Mouse (Mus musculus): ENCODE data around the gene Orm2. TPM values are rescaled to one million over a fixed set of nuclear protein-coding genes. Genes with fewer than 3 reads are reported as not detected.
A peak's percentile ranks its signal among the peaks of the same experiment; 100 is the strongest.

Orm2 gene
- polyA plus RNA-seq, 1 experiment from 2014 or later = not detected

DNA sequence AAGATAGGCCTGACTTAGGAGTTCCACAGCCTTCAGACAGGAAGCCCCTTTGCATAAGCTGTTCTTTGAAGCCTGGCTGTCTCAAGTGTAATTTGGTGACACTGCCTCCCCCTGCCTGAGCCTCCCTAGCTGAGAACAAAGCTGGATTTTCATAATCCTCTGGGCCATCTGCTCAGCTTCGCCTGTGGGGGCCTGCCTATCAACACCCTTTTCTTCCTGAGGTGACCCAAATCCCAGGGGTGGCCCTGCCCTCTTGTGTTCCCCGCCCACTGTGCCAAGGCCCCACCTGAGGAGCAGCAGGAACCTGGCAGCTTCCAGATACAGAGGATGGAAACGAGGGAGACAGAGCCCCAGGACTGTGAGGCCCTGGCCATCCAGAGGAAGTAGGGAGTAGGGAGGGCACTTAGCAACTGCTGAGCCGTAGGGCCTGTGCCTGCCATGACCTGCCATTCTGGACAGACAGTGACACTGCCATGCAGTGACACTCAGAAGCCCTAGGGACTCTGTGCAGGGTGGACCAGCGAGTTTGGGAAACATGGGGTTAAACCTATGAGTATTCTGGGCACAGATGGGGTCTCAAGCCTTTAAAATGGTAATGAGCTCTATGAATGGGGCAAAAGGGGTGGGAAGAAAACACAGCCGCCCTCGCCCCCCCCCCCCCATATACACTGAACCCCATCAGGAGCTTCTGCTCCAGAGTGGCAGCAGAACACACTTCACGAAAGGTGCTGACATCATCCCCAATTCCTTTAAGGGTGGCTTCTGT, 27.1 kb downstream of the Orm2 start:
- Histone ChIP-seq H3K9me3 (ENCODE audit: control insufficient read depth, low read length) (no peaks in the 10 kb centered on the region), H3K27me3 (ENCODE audit: control insufficient read depth, insufficient read depth, low read length) (no peaks in the 10 kb centered on the region), H3K4me2 (ENCODE audit: low read length) (no peak overlapping the region), H3K4me1 (ENCODE audit: control insufficient read depth in 2 of 2, insufficient read depth in 2 of 2, low read length in 2 of 2) (peaks cover 6 to 13% of the 10 kb centered on the region in 2 experiments; a peak in 2 of 4 replicates), H3K4me3 (ENCODE audit: control insufficient read depth in 1 of 2, insufficient read depth in 1 of 2, low read depth in 1 of 2, low read length in 2 of 2) (no peak overlapping the region), H3K27ac (replicated peaks in 1 of 2; ENCODE audit: control insufficient read depth in 1 of 2, insufficient read depth in 1 of 2, low read depth in 2 of 2, low read length in 2 of 2) (no peak overlapping the region), H3K36me3 (ENCODE audit: control insufficient read depth, insufficient read depth, low read length) (peaks cover 16% of the 10 kb centered on the region), H3K9ac (ENCODE audit: low read length) (no peak overlapping the region)
- no peak for ATAC-seq (ENCODE audit: insufficient number of reproducible peaks, insufficient read depth, low FRiP score, low read depth)
- WGBS = 49% methylated on average over 8 of the region's 8 CpGs

DNA sequence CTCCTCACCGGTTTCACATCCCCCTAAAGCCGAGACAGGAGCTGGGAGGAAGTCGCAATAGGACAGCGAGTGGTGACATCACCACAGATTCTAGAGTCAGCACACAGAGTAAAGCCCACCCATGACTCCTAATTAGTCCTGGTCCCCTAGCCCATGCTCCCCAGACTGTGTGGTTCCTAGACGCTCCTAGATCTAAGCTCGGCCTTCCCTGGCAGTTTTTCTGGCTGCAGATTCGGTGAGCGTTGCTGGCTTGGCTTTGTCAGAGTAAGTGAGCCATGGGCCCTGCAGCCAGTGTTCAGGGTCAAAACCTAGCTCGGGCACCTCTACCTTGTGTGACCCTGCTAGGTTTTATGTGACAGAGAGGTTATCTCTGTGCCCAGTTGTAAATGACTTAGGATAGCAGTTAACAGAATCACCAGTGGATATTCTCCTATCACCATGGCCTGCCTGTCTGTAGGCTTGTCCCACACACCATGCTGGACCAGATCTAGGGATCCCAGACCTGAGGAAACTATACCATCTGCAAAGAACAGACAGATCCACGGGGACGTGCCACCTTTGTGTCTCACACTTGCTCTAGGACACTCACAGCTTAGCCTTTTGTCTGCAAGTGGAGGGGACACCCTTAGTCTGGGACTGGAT, 27.8 kb downstream of the Orm2 start:
- 72% methylated on average over 11 of the region's 11 CpGs for WGBS
- no peaks in the 10 kb centered on the region for H3K9me3 ChIP-seq (ENCODE audit: control insufficient read depth, low read length)
- peaks cover 6 to 13% of the 10 kb centered on the region in 2 experiments; a peak in 2 of 4 replicates for H3K4me1 ChIP-seq (ENCODE audit: control insufficient read depth in 2 of 2, insufficient read depth in 2 of 2, low read length in 2 of 2)
- peaks cover 23% of the 10 kb centered on the region for H3K36me3 ChIP-seq (ENCODE audit: control insufficient read depth, insufficient read depth, low read length)
- ATAC-seq (ENCODE audit: insufficient number of reproducible peaks, insufficient read depth, low FRiP score, low read depth) = no peak
- no peak overlapping the region for H3K4me3 ChIP-seq (ENCODE audit: control insufficient read depth in 1 of 2, insufficient read depth in 1 of 2, low read depth in 1 of 2, low read length in 2 of 2)
- no peaks in the 10 kb centered on the region for H3K27me3 ChIP-seq (ENCODE audit: control insufficient read depth, insufficient read depth, low read length)
- H3K4me2 ChIP-seq (ENCODE audit: low read length) = no peak overlapping the region
- no peak overlapping the region for H3K27ac ChIP-seq (replicated peaks in 1 of 2; ENCODE audit: control insufficient read depth in 1 of 2, insufficient read depth in 1 of 2, low read depth in 2 of 2, low read length in 2 of 2)
- H3K9ac ChIP-seq (ENCODE audit: low read length) = no peak overlapping the region

DNA sequence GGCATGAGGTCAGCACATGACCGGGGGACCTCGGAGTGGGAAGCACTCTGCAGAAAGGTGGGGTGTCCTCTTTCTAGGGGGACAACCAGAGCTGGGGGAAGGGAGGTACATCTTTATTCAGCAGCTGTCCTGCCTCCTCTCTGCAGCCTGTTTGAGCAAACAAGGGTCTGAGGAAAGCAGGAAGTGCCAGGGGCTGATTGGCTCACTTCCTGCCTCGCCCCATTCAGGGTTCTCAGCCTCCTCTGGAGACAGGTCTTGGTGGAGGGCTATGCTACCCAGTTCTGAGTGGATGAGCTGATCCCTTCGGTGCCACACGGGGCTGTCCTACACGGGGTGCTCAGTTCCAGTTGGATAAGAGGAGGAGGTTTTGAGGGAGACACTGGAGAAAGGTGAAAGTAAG, 29.1 kb downstream of the Orm2 start:
- Histone ChIP-seq H3K4me3 (ENCODE audit: control insufficient read depth in 1 of 2, insufficient read depth in 1 of 2, low read depth in 1 of 2, low read length in 2 of 2) (no peak overlapping the region), H3K4me1 (ENCODE audit: control insufficient read depth in 2 of 2, insufficient read depth in 2 of 2, low read length in 2 of 2) (peaks cover 6 to 13% of the 10 kb centered on the region in 2 experiments; a peak in 2 of 4 replicates), H3K4me2 (ENCODE audit: low read length) (no peak overlapping the region), H3K9me3 (ENCODE audit: control insufficient read depth, low read length) (no peaks in the 10 kb centered on the region), H3K36me3 (ENCODE audit: control insufficient read depth, insufficient read depth, low read length) (peaks cover 21% of the 10 kb centered on the region), H3K27ac (replicated peaks in 1 of 2; ENCODE audit: control insufficient read depth in 1 of 2, insufficient read depth in 1 of 2, low read depth in 2 of 2, low read length in 2 of 2) (no peak overlapping the region), H3K27me3 (ENCODE audit: control insufficient read depth, insufficient read depth, low read length) (no peaks in the 10 kb centered on the region), H3K9ac (ENCODE audit: low read length) (no peak overlapping the region)
- 61% methylated on average over 6 of the region's 6 CpGs for WGBS
- ATAC-seq (ENCODE audit: insufficient number of reproducible peaks, insufficient read depth, low FRiP score, low read depth) = no peak

DNA sequence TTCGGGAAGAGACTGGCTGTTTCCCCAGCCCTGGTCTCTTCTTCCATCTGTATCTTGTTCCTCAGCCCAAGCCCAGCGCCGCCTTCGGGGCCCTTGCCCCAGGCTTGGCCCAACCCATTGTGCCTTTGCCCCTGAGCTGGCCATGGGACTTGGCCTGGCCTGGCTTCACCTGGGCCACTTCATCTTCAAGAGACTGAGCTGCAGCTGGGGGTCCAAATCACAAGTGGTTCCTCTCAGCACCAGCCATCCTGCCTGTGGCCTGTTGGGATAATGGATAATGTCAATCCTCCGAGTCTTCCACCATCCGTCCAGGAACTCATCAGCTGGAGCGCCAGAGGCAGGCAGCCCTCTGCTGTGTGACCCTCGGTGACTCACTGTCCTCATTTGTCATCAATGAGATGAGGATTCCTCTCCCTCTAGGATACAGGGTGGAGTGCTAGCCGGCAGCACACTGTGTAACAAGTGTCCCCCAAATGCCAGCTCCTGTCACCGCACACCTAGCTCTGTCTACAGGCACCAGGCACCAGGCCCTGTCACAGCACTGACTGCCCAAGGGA, 35.8 kb downstream of the Orm2 start:
- Histone ChIP-seq H3K9me3 (ENCODE audit: control insufficient read depth, low read length) (no peaks in the 10 kb centered on the region), H3K9ac (ENCODE audit: low read length) (no peak overlapping the region), H3K4me3 (ENCODE audit: control insufficient read depth in 1 of 2, insufficient read depth in 1 of 2, low read depth in 1 of 2, low read length in 2 of 2) (no peak overlapping the region), H3K4me1 (ENCODE audit: control insufficient read depth in 2 of 2, insufficient read depth in 2 of 2, low read length in 2 of 2) (peaks cover 14 to 30% of the 10 kb centered on the region in 2 experiments; a peak in 3 of 4 replicates), H3K27ac (replicated peaks in 1 of 2; ENCODE audit: control insufficient read depth in 1 of 2, insufficient read depth in 1 of 2, low read depth in 2 of 2, low read length in 2 of 2) (no peak overlapping the region), H3K36me3 (ENCODE audit: control insufficient read depth, insufficient read depth, low read length) (peaks cover 13% of the 10 kb centered on the region; the same call in 1 of the 2 replicates), H3K27me3 (ENCODE audit: control insufficient read depth, insufficient read depth, low read length) (no peaks in the 10 kb centered on the region), H3K4me2 (ENCODE audit: low read length) (no peak overlapping the region)
- ATAC-seq (ENCODE audit: insufficient number of reproducible peaks, insufficient read depth, low FRiP score, low read depth) = no peak
- WGBS = 77% methylated on average over 10 of the region's 10 CpGs

DNA sequence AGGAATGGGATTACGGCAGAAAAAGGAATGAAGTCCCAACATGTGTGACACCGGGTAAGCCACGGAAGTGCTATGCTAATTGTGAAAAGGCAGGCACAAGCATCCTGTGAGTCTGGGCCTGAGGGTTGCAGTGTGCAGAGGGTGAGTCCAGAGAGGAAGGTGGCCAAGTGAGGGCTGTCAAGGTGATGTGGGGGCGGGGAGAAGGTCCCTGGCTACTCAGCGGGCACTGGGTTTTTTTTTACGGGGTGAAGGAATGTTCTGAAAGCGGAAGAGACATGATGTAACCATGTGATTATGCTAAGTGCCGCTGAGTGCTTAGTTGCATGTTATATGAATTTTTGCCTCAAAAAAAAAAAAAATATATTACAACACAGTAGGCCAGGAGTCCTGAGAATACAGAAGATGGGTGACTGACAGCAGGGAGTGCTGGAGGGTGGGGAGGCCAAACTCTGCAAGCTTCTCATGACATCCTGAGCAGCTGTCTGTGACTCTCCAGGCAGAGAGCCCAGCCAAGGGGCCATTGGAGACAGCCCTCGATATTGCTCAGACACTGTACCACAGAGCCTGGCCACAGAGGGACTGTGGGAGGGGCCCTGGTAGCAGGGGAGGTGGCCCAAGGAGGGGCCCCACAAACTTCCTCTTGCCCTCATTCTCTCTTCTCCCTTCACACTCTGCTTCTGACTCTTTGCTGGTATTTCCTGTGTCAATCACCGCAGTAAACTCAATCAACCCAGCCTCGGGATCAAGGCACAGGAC, 36.8 kb downstream of the Orm2 start:
- Histone ChIP-seq H3K36me3 (ENCODE audit: control insufficient read depth, insufficient read depth, low read length) (peaks cover 10% of the 10 kb centered on the region; the same call in 1 of the 2 replicates), H3K9ac (ENCODE audit: low read length) (0 out of 2 replicates have a peak overlapping the region, but pooled peaks have one; percentile 3), H3K4me1 (ENCODE audit: control insufficient read depth in 2 of 2, insufficient read depth in 2 of 2, low read length in 2 of 2) (peaks cover 23 to 40% of the 10 kb centered on the region in 2 experiments), H3K27me3 (ENCODE audit: control insufficient read depth, insufficient read depth, low read length) (no peaks in the 10 kb centered on the region), H3K9me3 (ENCODE audit: control insufficient read depth, low read length) (no peaks in the 10 kb centered on the region), H3K4me3 (ENCODE audit: control insufficient read depth in 1 of 2, insufficient read depth in 1 of 2, low read depth in 1 of 2, low read length in 2 of 2) (no peak overlapping the region), H3K27ac (replicated peaks in 1 of 2; ENCODE audit: control insufficient read depth in 1 of 2, insufficient read depth in 1 of 2, low read depth in 2 of 2, low read length in 2 of 2) (peak overlapping the region; percentile 36 to 42), H3K4me2 (ENCODE audit: low read length) (no peak overlapping the region)
- WGBS = 47% methylated on average over 11 of the region's 11 CpGs
- no peak for ATAC-seq (ENCODE audit: insufficient number of reproducible peaks, insufficient read depth, low FRiP score, low read depth)

DNA sequence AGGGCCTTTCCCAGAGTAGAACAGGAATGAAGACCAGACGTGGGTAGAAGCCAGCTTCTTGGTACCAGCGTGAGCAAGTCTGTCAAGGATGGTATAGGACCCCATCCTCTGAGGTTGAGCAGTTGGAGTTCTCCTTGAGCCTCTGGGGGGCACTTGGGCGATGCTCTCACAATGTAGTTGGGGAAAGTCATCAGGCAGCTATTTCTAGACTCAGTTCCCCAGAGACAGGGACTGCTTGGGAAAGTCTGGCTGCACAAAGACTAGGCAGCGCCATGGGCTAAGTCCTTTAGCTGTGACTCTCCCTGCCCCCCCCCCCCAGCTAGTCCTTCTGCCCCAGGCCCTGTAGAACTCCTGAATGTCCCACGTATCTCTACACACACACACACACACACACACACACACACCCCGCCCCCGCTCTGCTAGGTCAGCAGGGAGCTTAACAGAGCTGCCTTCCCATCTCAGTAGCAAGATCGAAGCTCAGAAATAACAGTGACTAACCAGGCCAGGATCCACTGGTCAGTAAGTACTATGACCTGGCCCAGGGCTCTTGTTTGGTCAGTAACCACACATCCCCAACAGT, 37.5 kb downstream of the Orm2 start:
- Histone ChIP-seq H3K9me3 (ENCODE audit: control insufficient read depth, low read length) (no peaks in the 10 kb centered on the region), H3K4me1 (ENCODE audit: control insufficient read depth in 2 of 2, insufficient read depth in 2 of 2, low read length in 2 of 2) (peaks cover 30 to 47% of the 10 kb centered on the region in 2 experiments), H3K27ac (replicated peaks in 1 of 2; ENCODE audit: control insufficient read depth in 1 of 2, insufficient read depth in 1 of 2, low read depth in 2 of 2, low read length in 2 of 2) (peak overlapping the region; percentile 36 to 42), H3K9ac (ENCODE audit: low read length) (0 out of 2 replicates have a peak overlapping the region, but pooled peaks have one; percentile 3), H3K36me3 (ENCODE audit: control insufficient read depth, insufficient read depth, low read length) (peaks cover 4% of the 10 kb centered on the region; the same call in 1 of the 2 replicates), H3K4me3 (ENCODE audit: control insufficient read depth in 1 of 2, insufficient read depth in 1 of 2, low read depth in 1 of 2, low read length in 2 of 2) (no peak overlapping the region), H3K4me2 (ENCODE audit: low read length) (no peak overlapping the region), H3K27me3 (ENCODE audit: control insufficient read depth, insufficient read depth, low read length) (no peaks in the 10 kb centered on the region)
- 49% methylated on average over 8 of the region's 8 CpGs for WGBS
- no peak for ATAC-seq (ENCODE audit: insufficient number of reproducible peaks, insufficient read depth, low FRiP score, low read depth)

Measured in heart, embryonic 14.5 days (tissue).